Mouse (Mus musculus) CH12.LX (cell line): ENCODE data around the gene Slc27a4.

Experiments used
- CHD2 ChIP-seq: IDR thresholded peaks from 2 replicates; pipeline ENCODE4 v1.6.1; 2011; ENCODE audit warnings: low read length, improper control_type of control experiment
- CTCF ChIP-seq, 2 experiments: IDR thresholded peaks in 1 of 2; conservative IDR thresholded peaks in 1 of 2; 2 replicates each; pipeline ENCODE4 v1.5.1; 2011 to 2012; ENCODE audit warnings: low read depth in 2 of 2, low read length in 2 of 2, improper control_type of control experiment in 1 of 2, inconsistent platforms in 1 of 2, mild to moderate bottlenecking in 1 of 2, moderate library complexity in 1 of 2
- EP300 ChIP-seq: IDR thresholded peaks from 2 replicates; pipeline ENCODE4 v1.6.1; 2011; ENCODE audit warnings: low read length, improper control_type of control experiment
- KAT2A ChIP-seq: IDR thresholded peaks from 2 replicates; pipeline ENCODE4 v1.6.1; 2012; ENCODE audit warnings: low read length, improper control_type of control experiment, inconsistent platforms; ENCODE audit not compliant: insufficient replicate concordance
- MXI1 ChIP-seq: IDR thresholded peaks from 2 replicates; pipeline ENCODE4 v1.6.1; 2011; ENCODE audit warnings: mild to moderate bottlenecking, low read depth, low read length, improper control_type of control experiment
- MYC ChIP-seq: IDR thresholded peaks from 2 replicates; pipeline ENCODE4 v1.6.1; 2011; ENCODE audit warnings: low read depth, mild to moderate bottlenecking, improper control_type of control experiment, low read length
- POLR2A ChIP-seq: IDR thresholded peaks from 2 replicates; pipeline ENCODE4 v1.6.1; 2011; ENCODE audit warnings: low read depth, mild to moderate bottlenecking, improper control_type of control experiment, low read length
- RCOR1 ChIP-seq: conservative IDR thresholded peaks from 2 replicates; pipeline ENCODE4 v1.6.1; 2012; ENCODE audit warnings: low read depth, mild to moderate bottlenecking, inconsistent platforms, low read length, improper control_type of control experiment
- SIN3A ChIP-seq: IDR thresholded peaks from 2 replicates; pipeline ENCODE4 v1.6.1; 2012; ENCODE audit warnings: low read length, improper control_type of control experiment, inconsistent platforms
- TBP ChIP-seq: conservative IDR thresholded peaks from 2 replicates; pipeline ENCODE4 v1.6.1; 2011; ENCODE audit warnings: low read depth, low read length, improper control_type of control experiment
- ZC3H11A ChIP-seq: IDR thresholded peaks from 2 replicates; pipeline ENCODE4 v1.6.1; 2012; ENCODE audit warnings: low read depth, mild to moderate bottlenecking, inconsistent platforms, low read length, improper control_type of control experiment
- ZKSCAN1 ChIP-seq: IDR thresholded peaks from 2 replicates; pipeline ENCODE4 v1.6.1; 2012; ENCODE audit warnings: low read depth, inconsistent platforms, low read length, improper control_type of control experiment, borderline replicate concordance
- ZMIZ1 ChIP-seq: IDR thresholded peaks from 2 replicates; pipeline ENCODE4 v1.6.1; 2012; ENCODE audit warnings: low read depth, mild to moderate bottlenecking, inconsistent platforms, low read length, improper control_type of control experiment
- ZNF384 ChIP-seq: IDR thresholded peaks from 2 replicates; pipeline ENCODE4 v1.6.1; 2012; ENCODE audit warnings: low read depth, low read length, improper control_type of control experiment, inconsistent platforms

DNA sequence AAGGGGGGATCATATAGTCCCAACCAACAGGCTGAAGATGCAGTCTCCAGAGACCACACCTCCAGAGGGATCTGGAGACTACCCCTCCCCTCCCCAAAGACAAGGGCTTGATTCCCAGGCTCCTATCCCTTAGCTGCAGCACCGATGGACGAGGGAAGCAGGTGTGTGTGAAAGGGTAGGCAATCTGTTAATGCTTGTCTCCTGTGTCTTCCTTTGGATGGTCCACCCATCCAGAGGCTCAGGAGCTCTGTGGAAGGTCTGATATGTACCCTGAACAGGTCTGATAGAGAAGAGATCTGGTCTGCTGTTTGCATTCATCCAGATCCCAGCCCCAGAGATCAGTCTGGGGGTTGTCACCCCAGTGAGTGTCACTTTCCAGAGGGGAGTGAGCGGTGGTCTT, 44.5 kb downstream of the Slc27a4 start:
- TF ChIP-seq MXI1 (no peak), ZNF384 (no peak), POLR2A (no peak), CTCF (conservative IDR thresholded peaks at IDR 0.05 in 1 of 2, IDR thresholded peaks at IDR 0.05 in 1 of 2; ENCODE audit: low read depth in 2 of 2, low read length in 2 of 2) (no peak), KAT2A (no peak), RCOR1 (no peak), ZMIZ1 (no peak), MYC (no peak), ZC3H11A (no peak), ZKSCAN1 (no peak), CHD2 (no peak), EP300 (no peak), SIN3A (no peak), TBP (no peak)
